Comparison of ENCODE assay signal across 8 mouse cellular contexts in genomic region chr7:27395521-27396183, GRCm38 (mm10). TPM values are rescaled to one million over a fixed set of nuclear protein-coding genes. Genes with fewer than 3 reads are reported as not detected.
DNase-seq lines count a peak whose midpoint lies in the region; ATAC-seq lines count a peak whose summit lies in the region.
"Had no signal": no experiment of that assay in that cellular context is flagged by ENCODE, and none has a peak within 500 bp of the region (broad histone marks: within the 10 kb centered on the region; RNA-seq: fewer than 3 reads in every experiment).

No protein-coding gene starts in this region.

- H3K27me3 ChIP-seq in lung, embryonic 15.5 days = peaks cover 90% of the 10 kb centered on the region
- H3K27me3 ChIP-seq in embryonic facial prominence, embryonic 12.5 days = peaks cover 89% of the 10 kb centered on the region
- peaks cover 51% of the 10 kb centered on the region for H3K27me3 ChIP-seq in intestine, embryonic 16.5 days (replicated peaks; ENCODE audit: control insufficient read depth, insufficient read depth, low read length)
- peaks cover 66% of the 10 kb centered on the region for H3K27me3 ChIP-seq in stomach, embryonic 15.5 days (replicated peaks)

- peak overlapping the region; percentile 46 for H3K4me3 ChIP-seq in lung, embryonic 15.5 days
- H3K4me3 ChIP-seq in embryonic facial prominence, embryonic 12.5 days = peak overlapping the region; percentile 50
- peak overlapping the region; percentile 56 for H3K4me3 ChIP-seq in intestine, embryonic 16.5 days (ENCODE audit: low read length)
- H3K4me3 ChIP-seq in stomach, embryonic 15.5 days (replicated peaks) = peak overlapping the region; percentile 50

- H3K9ac ChIP-seq in lung, embryonic 15.5 days = no peak overlapping the region
- no peak overlapping the region for H3K9ac ChIP-seq in embryonic facial prominence, embryonic 12.5 days
- H3K9ac ChIP-seq in intestine, embryonic 16.5 days (ENCODE audit: low read depth, low read length) = no peak overlapping the region
- H3K9ac ChIP-seq in stomach, embryonic 15.5 days = no peak overlapping the region

- no peak for ATAC-seq in lung, embryonic 15.5 days (ENCODE audit: borderline replicate concordance, extremely low read depth, low FRiP score, low TSS enrichment)
- ATAC-seq in embryonic facial prominence, embryonic 12.5 days (ENCODE audit: insufficient number of reproducible peaks, insufficient read depth, low FRiP score, low TSS enrichment) = no peak
- ATAC-seq in intestine, embryonic 16.5 days = no peak
- no peak for ATAC-seq in stomach, embryonic 15.5 days (ENCODE audit: insufficient read depth, low FRiP score, low read depth)

- peaks cover 5% of the 10 kb centered on the region for H3K4me1 ChIP-seq in lung, embryonic 15.5 days
- H3K4me1 ChIP-seq in embryonic facial prominence, embryonic 12.5 days = no peaks in the 10 kb centered on the region
- peaks cover 10% of the 10 kb centered on the region for H3K4me1 ChIP-seq in intestine, embryonic 16.5 days (ENCODE audit: control insufficient read depth, insufficient read depth, low read length)
- peaks cover 10% of the 10 kb centered on the region for H3K4me1 ChIP-seq in stomach, embryonic 15.5 days

- no peaks in the 10 kb centered on the region for H3K36me3 ChIP-seq in lung, embryonic 15.5 days
- H3K36me3 ChIP-seq in embryonic facial prominence, embryonic 12.5 days = no peaks in the 10 kb centered on the region
- H3K36me3 ChIP-seq in intestine, embryonic 16.5 days (ENCODE audit: control insufficient read depth, insufficient read depth, low read length) = no peaks in the 10 kb centered on the region
- no peaks in the 10 kb centered on the region for H3K36me3 ChIP-seq in stomach, embryonic 15.5 days

- no peaks in the 10 kb centered on the region for H3K9me3 ChIP-seq in lung, embryonic 15.5 days
- no peaks in the 10 kb centered on the region for H3K9me3 ChIP-seq in embryonic facial prominence, embryonic 12.5 days
- no peaks in the 10 kb centered on the region for H3K9me3 ChIP-seq in intestine, embryonic 16.5 days (ENCODE audit: control insufficient read depth, low read length)
- H3K9me3 ChIP-seq in stomach, embryonic 15.5 days = no peaks in the 10 kb centered on the region

- 4% methylated on average over 22 of the region's 22 CpGs for WGBS in lung, embryonic 15.5 days
- WGBS in embryonic facial prominence, embryonic 12.5 days = 2% methylated on average over 22 of the region's 22 CpGs
- 3% methylated on average over 22 of the region's 22 CpGs for WGBS in intestine, embryonic 16.5 days
- 4% methylated on average over 21 of the region's 22 CpGs for WGBS in stomach, embryonic 15.5 days

- no peak overlapping the region for H3K27ac ChIP-seq in lung, embryonic 15.5 days
- no peak overlapping the region for H3K27ac ChIP-seq in embryonic facial prominence, embryonic 12.5 days
- H3K27ac ChIP-seq in intestine, embryonic 16.5 days (ENCODE audit: low read length) = no peak overlapping the region
- H3K27ac ChIP-seq in stomach, embryonic 15.5 days = no peak overlapping the region

- H3K4me2 ChIP-seq in lung, embryonic 15.5 days = peak overlapping the region; percentile 80
- peak overlapping the region; percentile 80 for H3K4me2 ChIP-seq in embryonic facial prominence, embryonic 12.5 days (replicated peaks)
- peak overlapping the region; percentile 87; the same call in 1 of the 2 replicates for H3K4me2 ChIP-seq in intestine, embryonic 16.5 days (ENCODE audit: low read depth, low read length)
- peak overlapping the region; percentile 82 for H3K4me2 ChIP-seq in stomach, embryonic 15.5 days

- no peak for DNase-seq in lung, postnatal 10 days
- DNase-seq in kidney, adult 8-10 months = no peak
- DNase-seq in lung, postnatal 4 days = no peak
- DNase-seq: lung, adult 18-20 months had no signal

RNA-seq across cellular contexts. Expression of gene Gm20479, which starts 38.4 kb away (rescaled TPM):
- polyA plus RNA-seq in lung, embryonic 15.5 days (2015; fragmentation: Nextera tagmentation; extraction: Ambion mirVana) = 0.79 and 1.3 TPM in 2 replicates
- polyA plus RNA-seq in embryonic facial prominence, embryonic 12.5 days (2016; fragmentation: Nextera tagmentation; extraction: Ambion mirVana) = 0.58 and 0.94 TPM in 2 replicates
- polyA plus RNA-seq in intestine, embryonic 16.5 days (2015; fragmentation: Nextera tagmentation; extraction: Ambion mirVana) = 1.6 TPM in 1 of 2 replicates, not detected in the other
- polyA plus RNA-seq in stomach, embryonic 15.5 days (2015; fragmentation: Nextera tagmentation; extraction: Ambion mirVana) = 0.62 and 1.7 TPM in 2 replicates

RNA-seq across cellular contexts. Expression of gene Shkbp1, which starts 39.8 kb away (rescaled TPM):
- 48.3 and 51.4 TPM in 2 replicates for polyA plus RNA-seq in lung, embryonic 15.5 days (2015; fragmentation: Nextera tagmentation; extraction: Ambion mirVana)
- 75.8 and 83.2 TPM in 2 replicates for polyA plus RNA-seq in embryonic facial prominence, embryonic 12.5 days (2016; fragmentation: Nextera tagmentation; extraction: Ambion mirVana)
- polyA plus RNA-seq in intestine, embryonic 16.5 days (2015; fragmentation: Nextera tagmentation; extraction: Ambion mirVana) = 35.6 and 37.8 TPM in 2 replicates
- 38.8 and 43.7 TPM in 2 replicates for polyA plus RNA-seq in stomach, embryonic 15.5 days (2015; fragmentation: Nextera tagmentation; extraction: Ambion mirVana)

RNA-seq across cellular contexts. Expression of gene Sptbn4, which starts 51.8 kb away (rescaled TPM):
- 0.21 and 0.33 TPM in 2 replicates for polyA plus RNA-seq in lung, embryonic 15.5 days (2015; fragmentation: Nextera tagmentation; extraction: Ambion mirVana)
- polyA plus RNA-seq in embryonic facial prominence, embryonic 12.5 days (2016; fragmentation: Nextera tagmentation; extraction: Ambion mirVana) = 0.27 and 0.51 TPM in 2 replicates
- polyA plus RNA-seq in intestine, embryonic 16.5 days (2015; fragmentation: Nextera tagmentation; extraction: Ambion mirVana) = 0.36 and 0.44 TPM in 2 replicates
- 0.45 and 0.58 TPM in 2 replicates for polyA plus RNA-seq in stomach, embryonic 15.5 days (2015; fragmentation: Nextera tagmentation; extraction: Ambion mirVana)

RNA-seq across cellular contexts. Expression of gene Blvrb, which starts 52.1 kb away (rescaled TPM):
- polyA plus RNA-seq in lung, embryonic 15.5 days (2015; fragmentation: Nextera tagmentation; extraction: Ambion mirVana) = 58.8 and 68.5 TPM in 2 replicates
- polyA plus RNA-seq in embryonic facial prominence, embryonic 12.5 days (2016; fragmentation: Nextera tagmentation; extraction: Ambion mirVana) = 34.5 and 36.8 TPM in 2 replicates
- polyA plus RNA-seq in intestine, embryonic 16.5 days (2015; fragmentation: Nextera tagmentation; extraction: Ambion mirVana) = 75.6 and 89.7 TPM in 2 replicates
- polyA plus RNA-seq in stomach, embryonic 15.5 days (2015; fragmentation: Nextera tagmentation; extraction: Ambion mirVana) = 86.6 and 133 TPM in 2 replicates

RNA-seq across cellular contexts. Expression of gene Ltbp4, which starts 58.2 kb away (rescaled TPM):
- polyA plus RNA-seq in lung, embryonic 15.5 days (2015; fragmentation: Nextera tagmentation; extraction: Ambion mirVana) = 96.2 and 102 TPM in 2 replicates
- polyA plus RNA-seq in embryonic facial prominence, embryonic 12.5 days (2016; fragmentation: Nextera tagmentation; extraction: Ambion mirVana) = 15.9 and 16.8 TPM in 2 replicates
- 70.2 and 79.2 TPM in 2 replicates for polyA plus RNA-seq in intestine, embryonic 16.5 days (2015; fragmentation: Nextera tagmentation; extraction: Ambion mirVana)
- 154 and 161 TPM in 2 replicates for polyA plus RNA-seq in stomach, embryonic 15.5 days (2015; fragmentation: Nextera tagmentation; extraction: Ambion mirVana)
